Mouse (Mus musculus): Measurements from ENCODE around the gene Dlx6. TPM values are rescaled to one million over a fixed set of nuclear protein-coding genes. Genes with fewer than 3 reads are reported as not detected.

The Dlx6 gene
- total RNA-seq, 2 experiments from 2014 or later: 8.9 to 10.8 TPM

GRCm38 (mm10) chr6:6874073-6874771 lies 11.1 kb downstream of the Dlx6 start:
- DNase-seq (ENCODE audit: low spot score in 2 of 2): no peak
- intact Hi-C loops (cut with DNase I): loop anchor here (10.0 kb wide), 1 partner anchor 289 kb away; no protein-coding TSS in a partner anchor

- DNase-seq (ENCODE audit: low spot score in 2 of 2): no peak
- intact Hi-C loops (cut with DNase I): loop anchor here (10.0 kb wide), 1 partner anchor 290 kb away; no protein-coding TSS in a partner anchor
These were observed 12.0 kb downstream of the Dlx6 start for GRCm38 (mm10) chr6:6875136-6875535.

- intact Hi-C loops (cut with DNase I): loop anchor here (10.0 kb wide), 1 partner anchor 291 kb away; no protein-coding TSS in a partner anchor
- no peak for DNase-seq (ENCODE audit: low spot score in 2 of 2)
These were observed 12.5 kb downstream of the Dlx6 start for GRCm38 (mm10) chr6:6875676-6876075.

GRCm38 (mm10) chr6:6876231-6876630 lies 13.1 kb downstream of the Dlx6 start:
- intact Hi-C loops (cut with DNase I): loop anchor here (10.0 kb wide), 1 partner anchor 291 kb away; no protein-coding TSS in a partner anchor

GRCm38 (mm10) chr6:6876731-6877130 lies 13.6 kb downstream of the Dlx6 start:
- no peak for DNase-seq (ENCODE audit: low spot score in 2 of 2)
- intact Hi-C loops (cut with DNase I): loop anchor here (10.0 kb wide), 1 partner anchor 292 kb away; no protein-coding TSS in a partner anchor

More at GRCm38 (mm10) chr6:6876231-6876630, 13.1 kb downstream of the Dlx6 start:
- DNase-seq (ENCODE audit: low spot score in 2 of 2): no peak

GRCm38 (mm10) chr6:6877346-6877910 lies 14.3 kb downstream of the Dlx6 start:
- DNase-seq (ENCODE audit: low spot score in 2 of 2): no peak
- intact Hi-C loops (cut with DNase I): loop anchor here (10.0 kb wide), 1 partner anchor 293 kb away; no protein-coding TSS in a partner anchor

GRCm38 (mm10) chr6:6877981-6878840 lies 15.1 kb downstream of the Dlx6 start:
- DNase-seq (ENCODE audit: low spot score in 2 of 2): no peak

GRCm38 (mm10) chr6:6878841-6879291 lies 15.7 kb downstream of the Dlx6 start:
- DNase-seq (ENCODE audit: low spot score in 2 of 2): no peak

More at GRCm38 (mm10) chr6:6877981-6878840, 15.1 kb downstream of the Dlx6 start:
- intact Hi-C loops (cut with DNase I): loop anchor here (10.0 kb wide), 1 partner anchor 293 kb away; no protein-coding TSS in a partner anchor

GRCm38 (mm10) chr6:6879371-6880325 lies 16.5 kb downstream of the Dlx6 start:
- intact Hi-C loops (cut with DNase I): loop anchor here (10.0 kb wide), 3 partner anchors 295 to 1235 kb away; no protein-coding TSS in a partner anchor
- no peak for DNase-seq (ENCODE audit: low spot score in 2 of 2)

More at GRCm38 (mm10) chr6:6878841-6879291, 15.7 kb downstream of the Dlx6 start:
- intact Hi-C loops (cut with DNase I): loop anchor here (10.0 kb wide), 1 partner anchor 294 kb away; no protein-coding TSS in a partner anchor

GRCm38 (mm10) chr6:6880361-6881114 lies 17.4 kb downstream of the Dlx6 start:
- DNase-seq (ENCODE audit: low spot score in 2 of 2): no peak
- intact Hi-C loops (cut with DNase I): loop anchor here (10.0 kb wide), 2 partner anchors 776 to 1236 kb away; no protein-coding TSS in a partner anchor

GRCm38 (mm10) chr6:6881115-6881637 lies 18.0 kb downstream of the Dlx6 start:
- DNase-seq (ENCODE audit: low spot score in 2 of 2): no peak
- intact Hi-C loops (cut with DNase I): loop anchor here (10.0 kb wide), 2 partner anchors 776 to 1236 kb away; no protein-coding TSS in a partner anchor

GRCm38 (mm10) chr6:6881638-6882190 lies 18.6 kb downstream of the Dlx6 start, which contains the start of gene Dlx5:
Gene Dlx5 (minus strand): TSS chr6:6882085.
- intact Hi-C loops (cut with DNase I): loop anchor here (10.0 kb wide), 2 partner anchors 777 to 1237 kb away; no protein-coding TSS in a partner anchor
- peak in 1 of 2 experiments; percentile 69 for DNase-seq (ENCODE audit: low spot score in 2 of 2)

- DNase-seq (ENCODE audit: low spot score in 2 of 2): no peak
- intact Hi-C loops (cut with DNase I): loop anchor here (10.0 kb wide), 2 partner anchors 778 to 1238 kb away; no protein-coding TSS in a partner anchor
These were observed 19.2 kb downstream of the Dlx6 start for GRCm38 (mm10) chr6:6882266-6882797.

- peak; percentile 62 to 74 for DNase-seq (ENCODE audit: low spot score in 2 of 2)
- intact Hi-C loops (cut with DNase I): loop anchor here (2.0 to 10.0 kb wide), 4 partner anchors 780 to 1240 kb away; no protein-coding TSS in a partner anchor
These were observed 21.8 kb downstream of the Dlx6 start for GRCm38 (mm10) chr6:6884897-6885296.

GRCm38 (mm10) chr6:6886225-6886624 lies 23.1 kb downstream of the Dlx6 start:
- no peak for DNase-seq (ENCODE audit: low spot score in 2 of 2)
- intact Hi-C loops (cut with DNase I): loop anchor here (5.0 to 10.0 kb wide), 3 partner anchors 781 to 1241 kb away; no protein-coding TSS in a partner anchor

GRCm38 (mm10) chr6:6890047-6890446 lies 26.9 kb downstream of the Dlx6 start:
- intact Hi-C loops (cut with DNase I): no loop called here
- no peak for DNase-seq (ENCODE audit: low spot score in 2 of 2)
